Mouse (Mus musculus) E14TG2a.4 (cell line): ENCODE results near the gene Ccl5.

Source experiments
- H3K27me3 ChIP-seq: 2 replicates; pipeline ENCODE4 v1.6.1; 2014; ENCODE audit warnings: low read length, control low read depth; ENCODE audit not compliant: insufficient read depth
- H3K36me3 ChIP-seq: 2 replicates; pipeline ENCODE4 v1.6.1; 2014; ENCODE audit warnings: low read length, control low read depth; ENCODE audit not compliant: insufficient read depth
- H3K4me1 ChIP-seq: replicated peaks from 2 replicates; pipeline ENCODE4 v1.6.1; 2014; ENCODE audit warnings: low read depth, low read length, control low read depth
- H3K4me3 ChIP-seq: replicated peaks from 2 replicates; pipeline ENCODE4 v1.5.1; 2014; ENCODE audit warnings: mild to moderate bottlenecking, low read length
- H3K9me3 ChIP-seq: 2 replicates; pipeline ENCODE4 v1.6.1; 2014; ENCODE audit warnings: low read length, control low read depth
- CTCF ChIP-seq: conservative IDR thresholded peaks from 2 replicates; pipeline ENCODE4 v1.5.1; 2014; ENCODE audit warnings: low read length
- NANOG ChIP-seq: IDR thresholded peaks from 2 replicates; pipeline ENCODE4 v1.6.1; 2014; ENCODE audit warnings: borderline replicate concordance, low read length, mixed read lengths
- POU5F1 ChIP-seq: IDR thresholded peaks from 2 replicates; pipeline ENCODE4 v1.6.1; 2014; ENCODE audit warnings: low read length, borderline replicate concordance

The Ccl5 gene

DNA sequence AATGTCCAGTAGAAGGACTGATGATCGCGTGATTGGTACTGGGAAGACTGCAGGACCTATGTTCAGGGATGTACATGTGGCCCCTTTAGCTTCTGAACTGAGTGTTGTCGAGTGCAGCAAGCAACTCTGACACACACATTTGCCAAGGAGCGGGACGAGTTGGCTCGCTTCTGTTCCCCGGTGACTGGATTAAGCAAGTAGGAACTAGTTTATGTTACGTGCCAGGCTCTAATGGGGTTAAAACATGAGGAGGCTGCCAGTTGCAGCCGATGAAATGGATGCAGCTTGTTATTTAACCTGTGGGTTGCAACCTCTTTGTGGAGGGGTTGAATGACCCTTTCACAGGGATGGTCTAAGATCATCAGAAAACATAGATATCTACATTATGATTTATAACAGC lies 37.7 kb upstream of the Ccl5 start:
- Histone ChIP-seq H3K4me1 (0 out of 2 replicates have a peak, but pooled peaks cover 2% of the 10 kb centered on the region), H3K4me3 (no peak overlapping the region), H3K9me3 (no peaks in the 10 kb centered on the region), H3K27me3 (no peaks in the 10 kb centered on the region), H3K36me3 (no peaks in the 10 kb centered on the region)
- no peak for TF ChIP-seq CTCF
- TF ChIP-seq POU5F1: no peak
- no peak for TF ChIP-seq NANOG

DNA sequence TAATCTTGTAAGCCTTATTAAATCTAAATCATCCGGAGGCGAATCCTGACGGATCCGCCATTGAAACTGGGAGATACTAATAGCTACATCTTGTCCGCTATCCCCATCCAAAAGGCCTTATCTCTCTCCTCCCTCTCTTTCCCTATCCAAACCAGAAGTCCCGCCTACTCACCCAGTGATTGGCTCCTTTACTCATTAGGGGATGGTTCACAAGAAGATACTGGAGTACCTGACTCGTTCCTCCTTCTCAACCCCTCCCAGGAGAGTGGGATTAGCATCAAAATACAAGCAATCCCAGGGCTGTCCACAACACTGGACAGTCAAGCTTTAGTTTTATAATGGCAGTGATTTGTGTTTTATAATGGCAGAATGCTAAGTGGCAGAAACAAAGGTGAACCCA lies 37.0 kb upstream of the Ccl5 start:
- H3K4me1 ChIP-seq: no peaks in the 10 kb centered on the region
- H3K9me3 ChIP-seq: no peaks in the 10 kb centered on the region
- no peaks in the 10 kb centered on the region for H3K27me3 ChIP-seq
- H3K4me3 ChIP-seq: no peak overlapping the region
- TF ChIP-seq NANOG (no peak), POU5F1 (no peak), CTCF (no peak)
- H3K36me3 ChIP-seq: no peaks in the 10 kb centered on the region

DNA sequence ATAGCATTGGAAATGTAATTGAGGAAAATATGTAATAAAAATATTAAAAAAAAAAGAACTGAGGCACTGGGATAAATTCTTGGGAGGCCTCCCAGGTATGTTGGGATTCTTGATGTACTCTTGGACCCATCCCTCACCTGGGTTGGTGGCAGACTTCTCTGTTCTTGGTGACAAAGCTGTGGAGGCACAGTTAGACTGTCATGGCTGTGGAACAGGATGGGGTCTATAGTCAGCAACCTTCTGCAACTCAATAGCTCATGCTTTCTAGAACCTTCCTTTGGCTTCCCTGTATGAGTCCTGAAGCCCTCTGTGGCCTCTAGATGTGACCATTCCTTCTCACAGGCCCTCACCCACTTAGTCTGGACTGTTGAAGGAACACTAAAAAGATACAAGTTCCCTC lies 36.3 kb upstream of the Ccl5 start:
- TF ChIP-seq POU5F1 (no peak), NANOG (no peak), CTCF (no peak)
- H3K9me3 ChIP-seq: no peaks in the 10 kb centered on the region
- H3K4me1 ChIP-seq: no peaks in the 10 kb centered on the region
- no peaks in the 10 kb centered on the region for H3K27me3 ChIP-seq
- no peak overlapping the region for H3K4me3 ChIP-seq
- H3K36me3 ChIP-seq: no peaks in the 10 kb centered on the region

DNA sequence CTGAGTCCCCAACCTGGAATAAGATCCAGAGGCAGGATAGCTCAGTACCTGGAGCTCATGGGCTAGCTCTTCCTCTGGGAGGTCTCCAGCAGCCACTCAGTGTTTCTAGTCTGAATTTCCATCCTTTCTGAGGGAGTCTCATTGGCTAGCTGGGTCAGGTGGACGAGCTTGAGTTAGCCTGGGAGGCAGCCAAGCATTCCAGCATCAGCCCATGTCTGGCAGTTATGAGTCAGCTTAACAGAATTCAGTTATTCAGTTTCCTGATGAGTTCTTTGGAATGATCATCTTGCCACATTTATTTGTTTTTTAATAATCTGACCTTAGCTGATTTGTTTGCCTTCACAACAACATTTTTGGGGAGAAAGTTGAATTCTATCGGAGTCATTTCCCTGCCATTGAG lies 33.4 kb upstream of the Ccl5 start:
- H3K4me1 ChIP-seq: no peaks in the 10 kb centered on the region
- H3K27me3 ChIP-seq: no peaks in the 10 kb centered on the region
- no peaks in the 10 kb centered on the region for H3K9me3 ChIP-seq
- no peaks in the 10 kb centered on the region for H3K36me3 ChIP-seq
- TF ChIP-seq NANOG: no peak
- no peak for TF ChIP-seq CTCF
- TF ChIP-seq POU5F1: no peak
- H3K4me3 ChIP-seq: no peak overlapping the region

DNA sequence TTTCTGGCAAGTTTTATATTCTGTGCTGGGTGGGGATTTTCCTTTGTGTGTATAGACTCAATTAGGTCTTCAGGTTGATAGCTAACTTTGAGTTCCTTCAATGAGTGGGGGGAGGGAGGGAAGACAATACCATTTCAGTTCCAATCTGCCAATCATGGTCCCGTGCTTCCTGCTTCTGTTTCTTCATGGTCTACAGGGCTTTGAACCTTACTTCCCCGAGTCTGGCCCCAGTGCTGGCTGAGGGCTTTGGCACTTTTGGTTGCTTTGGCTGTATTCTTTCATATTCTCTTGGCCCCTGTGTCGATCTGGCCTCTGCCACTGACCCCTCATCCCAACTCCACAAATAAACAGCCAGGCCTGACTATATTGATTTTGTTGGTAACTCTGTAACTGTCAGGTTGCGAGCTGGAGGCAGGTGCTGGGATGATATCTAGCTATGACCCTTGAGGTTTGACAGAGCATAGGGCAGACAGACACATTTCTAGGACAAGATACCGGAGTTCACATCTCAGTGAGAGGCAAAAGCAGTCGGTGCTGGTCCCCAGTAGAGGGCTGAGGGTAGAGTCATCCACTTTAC lies 32.1 kb upstream of the Ccl5 start:
- TF ChIP-seq POU5F1 (no peak), NANOG (no peak), CTCF (no peak)
- Histone ChIP-seq H3K9me3 (no peaks in the 10 kb centered on the region), H3K4me1 (no peaks in the 10 kb centered on the region), H3K27me3 (0 out of 2 replicates have a peak, but pooled peaks cover 5% of the 10 kb centered on the region), H3K36me3 (no peaks in the 10 kb centered on the region), H3K4me3 (no peak overlapping the region)

DNA sequence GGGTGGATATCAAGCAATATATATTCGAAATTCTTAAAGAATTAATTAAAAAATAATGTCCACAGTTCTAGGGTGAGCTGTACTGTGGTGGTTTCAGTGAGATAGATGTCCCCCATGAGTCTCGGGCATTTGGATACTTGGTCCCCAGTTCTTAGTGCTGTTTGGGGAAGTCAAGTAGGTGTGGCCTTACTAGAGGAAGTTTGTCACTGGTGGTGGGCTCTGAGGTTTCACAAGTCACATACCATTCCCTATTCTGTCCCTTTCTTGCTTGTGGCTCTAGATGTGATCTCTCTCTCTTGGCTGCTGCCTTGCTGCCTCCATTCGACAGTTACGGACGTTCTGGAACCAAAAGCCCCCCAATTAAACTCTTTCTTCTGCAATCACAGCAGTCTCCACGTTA lies 30.1 kb upstream of the Ccl5 start:
- H3K27me3 ChIP-seq: 0 out of 2 replicates have a peak, but pooled peaks cover 5% of the 10 kb centered on the region
- no peaks in the 10 kb centered on the region for H3K36me3 ChIP-seq

DNA sequence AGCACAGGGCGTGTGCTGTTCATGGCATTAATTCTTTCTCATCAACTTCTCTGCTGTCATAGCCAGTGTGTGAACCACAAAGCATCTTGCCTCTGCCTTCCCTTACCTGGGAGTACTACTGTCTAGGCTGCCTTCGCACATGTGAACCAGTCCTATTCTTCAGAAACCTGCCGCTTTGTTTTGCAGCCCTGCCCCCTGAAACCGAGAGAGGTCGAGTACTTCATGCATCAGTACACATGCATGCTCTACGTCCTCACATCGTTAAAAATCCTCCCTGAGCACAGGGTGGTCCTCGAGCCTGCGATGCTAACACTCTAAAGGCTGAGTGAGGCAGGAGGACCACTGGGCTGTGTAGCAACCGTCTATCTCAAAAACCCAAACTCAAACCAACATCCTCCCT lies 26.8 kb upstream of the Ccl5 start:
- no peak overlapping the region for H3K4me3 ChIP-seq
- no peak; the same call in 1 of the 2 replicates for TF ChIP-seq CTCF
- TF ChIP-seq NANOG: no peak
- no peak for TF ChIP-seq POU5F1
- 0 out of 2 replicates have a peak, but pooled peaks cover 3% of the 10 kb centered on the region for H3K9me3 ChIP-seq
- H3K36me3 ChIP-seq: no peaks in the 10 kb centered on the region
- 0 out of 2 replicates have a peak, but pooled peaks cover 4% of the 10 kb centered on the region for H3K4me1 ChIP-seq
- H3K27me3 ChIP-seq: 0 out of 2 replicates have a peak, but pooled peaks cover 5% of the 10 kb centered on the region

More for the DNA sequence above, 30.1 kb upstream of the Ccl5 start:
- Histone ChIP-seq H3K4me3 (no peak overlapping the region), H3K4me1 (0 out of 2 replicates have a peak, but pooled peaks cover 4% of the 10 kb centered on the region), H3K9me3 (no peaks in the 10 kb centered on the region)
- TF ChIP-seq CTCF: no peak
- no peak for TF ChIP-seq POU5F1

DNA sequence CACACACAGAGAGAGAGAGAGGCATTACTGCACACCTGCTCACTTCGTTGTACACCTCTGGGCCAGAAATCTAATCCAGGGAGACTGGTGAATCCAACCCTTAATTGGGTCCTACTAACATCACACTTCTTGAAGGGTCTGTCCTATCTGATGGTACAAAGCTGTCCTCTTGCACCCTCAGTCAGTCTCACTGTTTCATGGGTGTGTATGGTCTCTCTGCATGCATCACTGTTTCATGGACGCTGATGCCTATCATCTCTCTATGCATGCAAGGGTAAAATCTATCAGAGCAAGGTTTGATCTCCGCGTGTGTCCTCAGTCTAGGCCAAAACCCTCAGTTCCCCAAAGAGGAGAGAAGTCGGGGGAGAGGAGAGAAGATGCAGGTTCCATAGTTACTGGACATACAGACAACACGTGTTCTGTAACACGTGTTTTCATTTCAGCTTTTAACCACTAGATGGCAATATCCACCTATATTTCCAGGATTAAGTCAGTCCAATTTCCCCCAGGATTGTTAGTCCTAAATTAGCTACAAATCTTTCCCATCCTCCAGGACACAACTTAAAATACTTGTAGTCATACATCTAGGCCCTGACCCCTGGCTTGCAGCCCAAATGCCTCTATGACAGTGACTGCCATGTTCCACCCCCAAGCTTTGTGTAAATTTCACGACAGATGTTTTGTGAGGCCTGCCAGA lies 25.9 kb upstream of the Ccl5 start:
- Histone ChIP-seq H3K27me3 (0 out of 2 replicates have a peak, but pooled peaks cover 5% of the 10 kb centered on the region), H3K4me1 (0 out of 2 replicates have a peak, but pooled peaks cover 4% of the 10 kb centered on the region), H3K36me3 (no peaks in the 10 kb centered on the region), H3K9me3 (peaks cover 7% of the 10 kb centered on the region; the same call in 1 of the 2 replicates), H3K4me3 (no peak overlapping the region)
- TF ChIP-seq CTCF: peak; percentile 69
- TF ChIP-seq NANOG: no peak
